Mouse (Mus musculus): ENCODE measurements at regions not wholly inside any gene's neighbourhood (a gene's known extent, or its start where the extent isn't known, plus 50 kb on each side); places are given as distances from the start of the nearest gene placed in this dataset.

GRCm38 (mm10) chr11:20908471-20908870, 77.6 kb upstream of the Lgalsl start:
- Histone ChIP-seq H3K9me3 (replicated peaks) (no peaks in the 10 kb centered on the region), H3K4me3 (replicated peaks) (no peak overlapping the region), H3K4me2 (no peak overlapping the region), H3K27me3 (no peaks in the 10 kb centered on the region), H3K9ac (no peak overlapping the region), H3K4me1 (peaks cover under 1% of the 10 kb centered on the region; the same call in 1 of the 2 replicates), H3K36me3 (no peaks in the 10 kb centered on the region), H3K27ac (no peak overlapping the region)
- ATAC-seq (replicated peaks; ENCODE audit: low FRiP score): no peak
- WGBS: 79% methylated on average over 4 of the region's 4 CpGs

DNA sequence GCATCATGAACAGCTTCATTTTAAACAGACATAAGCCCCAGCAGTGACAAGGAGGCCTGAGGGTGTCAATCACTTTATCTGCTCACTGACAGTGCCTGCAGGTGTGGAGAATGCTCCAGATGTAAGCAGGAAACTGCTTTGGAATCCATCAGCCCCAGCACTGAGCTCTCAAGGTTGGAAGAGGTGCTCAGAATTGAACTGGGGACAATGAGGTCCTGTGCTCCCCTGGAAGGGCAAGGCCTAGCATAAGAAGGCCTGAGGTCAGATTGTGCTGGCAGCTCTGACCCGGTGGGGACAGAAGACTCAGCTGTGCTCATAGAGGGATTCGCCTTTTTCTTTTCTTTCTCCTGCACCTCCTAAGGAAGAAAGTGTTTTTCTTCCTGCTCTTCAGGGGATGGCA, 82.2 kb upstream of the Lgalsl start:
- 80% methylated on average over 2 of the region's 2 CpGs for WGBS
- no peak overlapping the region for H3K4me3 ChIP-seq (replicated peaks)
- H3K9ac ChIP-seq: no peak overlapping the region
- no peaks in the 10 kb centered on the region for H3K9me3 ChIP-seq (replicated peaks)
- H3K27me3 ChIP-seq: no peaks in the 10 kb centered on the region
- ATAC-seq (replicated peaks; ENCODE audit: low FRiP score): no peak
- H3K4me1 ChIP-seq: peaks cover 42% of the 10 kb centered on the region
- no peaks in the 10 kb centered on the region for H3K36me3 ChIP-seq
- H3K4me2 ChIP-seq: no peak overlapping the region
- H3K27ac ChIP-seq: no peak overlapping the region

DNA sequence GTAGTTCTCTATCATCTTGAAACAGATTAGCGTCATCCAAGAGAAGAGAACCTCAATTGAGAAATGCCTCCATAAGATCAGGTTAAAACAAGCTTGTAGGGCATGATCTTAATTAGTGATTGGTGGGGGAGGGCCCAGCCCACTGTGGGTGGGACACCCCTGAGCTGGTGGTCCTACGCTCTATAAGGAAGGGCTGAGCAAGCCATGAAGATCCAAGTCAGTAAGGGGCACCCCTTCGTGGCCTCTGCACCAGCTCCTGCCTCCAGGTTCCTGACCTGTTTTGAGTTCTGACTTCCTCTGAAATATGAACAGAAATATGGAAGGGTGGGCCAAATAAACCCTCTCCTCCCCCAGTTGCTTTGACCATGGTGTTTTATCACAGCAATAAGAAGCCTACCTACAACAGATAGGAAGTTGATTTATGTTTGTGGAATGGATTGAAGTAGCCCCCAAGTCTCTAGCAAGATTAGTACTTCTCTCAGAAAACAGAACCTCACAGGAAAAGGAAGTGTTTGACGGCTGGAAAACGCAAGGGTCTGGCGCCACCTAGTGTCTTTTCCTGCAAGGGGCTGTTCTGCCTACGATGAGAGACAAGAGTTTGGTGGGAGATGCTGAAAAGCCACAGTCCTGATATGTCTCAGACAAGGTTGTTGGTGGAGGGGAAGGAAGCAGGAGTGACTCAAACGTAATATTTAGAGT, 82.9 kb upstream of the Lgalsl start:
- H3K27ac ChIP-seq: no peak overlapping the region; the same call in 1 of the 2 replicates
- no peak overlapping the region for H3K9ac ChIP-seq
- H3K4me2 ChIP-seq: no peak overlapping the region
- no peak overlapping the region for H3K4me3 ChIP-seq (replicated peaks)
- H3K9me3 ChIP-seq (replicated peaks): no peaks in the 10 kb centered on the region
- 24% methylated on average over 8 of the region's 8 CpGs for WGBS
- H3K36me3 ChIP-seq: no peaks in the 10 kb centered on the region
- H3K27me3 ChIP-seq: no peaks in the 10 kb centered on the region
- peak; percentile 30; the same call in 1 of the 2 replicates for ATAC-seq (replicated peaks; ENCODE audit: low FRiP score)
- peaks cover 45% of the 10 kb centered on the region for H3K4me1 ChIP-seq

DNA sequence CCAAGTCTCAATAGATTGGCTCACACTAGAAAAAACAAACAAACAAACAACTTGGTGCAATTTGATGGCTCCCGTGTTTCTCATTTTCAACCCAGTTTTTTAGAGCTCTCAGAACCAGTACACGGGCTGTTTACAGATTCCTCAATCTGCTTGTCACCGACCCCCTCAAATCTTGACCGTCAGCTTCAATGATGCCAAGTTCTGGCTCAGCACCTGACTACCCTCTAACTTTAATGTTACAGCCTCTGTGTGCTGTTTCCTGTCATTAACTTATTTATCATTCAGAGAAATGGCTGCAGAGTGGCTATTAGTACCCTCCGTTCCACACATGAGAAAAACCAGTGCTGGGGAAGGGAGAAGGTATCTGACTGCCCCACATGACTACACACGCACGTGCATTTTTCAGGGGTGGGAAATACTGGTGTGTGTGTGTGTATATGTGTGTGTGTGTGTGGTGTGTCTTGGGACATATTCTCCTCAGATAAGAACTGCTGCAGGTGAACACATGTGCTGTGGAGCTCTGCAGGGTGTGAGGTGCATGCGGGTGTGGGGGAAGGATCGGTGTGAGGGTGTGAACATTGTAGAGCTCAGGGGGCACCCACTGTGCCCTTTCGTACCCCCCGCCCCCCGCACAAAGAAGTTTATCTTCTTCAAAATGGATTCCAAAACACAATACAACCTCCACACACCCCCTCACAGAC, 83.6 kb upstream of the Lgalsl start:
- Histone ChIP-seq H3K4me2 (0 out of 2 replicates have a peak overlapping the region, but pooled peaks have one; percentile 7), H3K9ac (no peak overlapping the region), H3K9me3 (replicated peaks) (no peaks in the 10 kb centered on the region), H3K27ac (peak overlapping the region; percentile 88), H3K27me3 (no peaks in the 10 kb centered on the region), H3K36me3 (no peaks in the 10 kb centered on the region), H3K4me1 (peaks cover 45% of the 10 kb centered on the region), H3K4me3 (replicated peaks) (no peak overlapping the region)
- ATAC-seq (replicated peaks; ENCODE audit: low FRiP score): 0 out of 2 replicates have a peak, but pooled peaks have one; percentile 7
- WGBS: 50% methylated on average over 12 of the region's 12 CpGs

DNA sequence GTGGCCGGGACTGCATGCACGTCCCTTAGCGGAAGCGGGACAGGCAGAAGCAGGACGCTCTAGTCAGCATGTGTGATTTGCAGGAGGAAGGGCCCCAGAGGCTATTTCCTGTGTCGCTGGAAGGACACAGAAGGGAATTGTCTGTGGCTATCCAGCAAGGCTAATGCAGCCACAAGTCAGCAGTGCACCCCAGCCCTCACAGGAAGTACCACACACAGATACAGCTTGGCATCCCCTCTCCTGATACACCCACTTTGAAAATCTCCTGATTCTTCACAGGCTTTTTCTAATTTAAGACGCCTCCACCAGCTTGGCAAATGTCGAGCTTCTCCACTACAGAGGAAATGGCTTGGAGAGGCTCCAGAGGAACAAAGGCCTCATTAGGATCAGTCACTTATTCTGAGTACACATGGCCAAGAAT, 84.3 kb upstream of the Lgalsl start:
- Histone ChIP-seq H3K36me3 (no peaks in the 10 kb centered on the region), H3K4me3 (replicated peaks) (no peak overlapping the region), H3K27me3 (no peaks in the 10 kb centered on the region), H3K9ac (no peak overlapping the region), H3K27ac (peak overlapping the region; percentile 88), H3K9me3 (replicated peaks) (no peaks in the 10 kb centered on the region), H3K4me2 (0 out of 2 replicates have a peak overlapping the region, but pooled peaks have one; percentile 7), H3K4me1 (peaks cover 45% of the 10 kb centered on the region)
- WGBS: 15% methylated on average over 8 of the region's 8 CpGs
- ATAC-seq (replicated peaks; ENCODE audit: low FRiP score): peak; percentile 66

GRCm38 (mm10) chr11:20915687-20916432, 85.0 kb upstream of the Lgalsl start:
- H3K27ac ChIP-seq: peak overlapping the region; percentile 88
- H3K4me1 ChIP-seq: peaks cover 45% of the 10 kb centered on the region
- H3K36me3 ChIP-seq: no peaks in the 10 kb centered on the region
- H3K4me2 ChIP-seq: no peak overlapping the region
- H3K9ac ChIP-seq: no peak overlapping the region
- H3K27me3 ChIP-seq: no peaks in the 10 kb centered on the region
- 47% methylated on average over 7 of the region's 7 CpGs for WGBS
- H3K9me3 ChIP-seq (replicated peaks): no peaks in the 10 kb centered on the region
- no peak for ATAC-seq (replicated peaks; ENCODE audit: low FRiP score)
- H3K4me3 ChIP-seq (replicated peaks): no peak overlapping the region

- H3K9me3 ChIP-seq (replicated peaks): no peaks in the 10 kb centered on the region
- H3K27ac ChIP-seq: peak overlapping the region; percentile 88
- H3K9ac ChIP-seq: no peak overlapping the region
- peaks cover 45% of the 10 kb centered on the region for H3K4me1 ChIP-seq
- no peaks in the 10 kb centered on the region for H3K27me3 ChIP-seq
- WGBS: 43% methylated on average over 6 of the region's 6 CpGs
- H3K4me3 ChIP-seq (replicated peaks): no peak overlapping the region
- H3K36me3 ChIP-seq: no peaks in the 10 kb centered on the region
- no peak overlapping the region for H3K4me2 ChIP-seq
- ATAC-seq (replicated peaks; ENCODE audit: low FRiP score): peak; percentile 44; the same call in 1 of the 2 replicates
Measured at GRCm38 (mm10) chr11:20916473-20916911, 85.6 kb upstream of the Lgalsl start.

DNA sequence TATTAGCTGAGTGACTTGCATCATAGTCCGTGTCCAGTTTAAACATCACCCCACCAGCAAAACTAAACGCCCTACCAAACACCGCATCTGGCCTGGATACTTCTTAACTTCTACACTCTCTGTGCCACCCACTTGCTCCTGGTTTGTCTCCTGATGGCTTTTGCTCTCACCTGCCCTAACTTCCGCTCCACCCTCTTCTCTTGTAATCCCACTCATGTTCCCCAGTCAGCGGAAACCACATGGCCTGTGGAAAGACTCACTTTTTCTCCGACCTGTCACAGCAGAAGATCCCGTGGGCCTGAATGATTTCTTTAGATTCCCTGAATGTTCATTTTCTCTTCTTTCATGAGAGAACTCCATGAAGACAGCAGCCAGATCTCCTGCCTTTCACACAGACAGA, 86.1 kb upstream of the Lgalsl start:
- Histone ChIP-seq H3K4me1 (peaks cover 48% of the 10 kb centered on the region), H3K4me2 (no peak overlapping the region), H3K9me3 (replicated peaks) (no peaks in the 10 kb centered on the region), H3K9ac (no peak overlapping the region), H3K36me3 (no peaks in the 10 kb centered on the region), H3K27ac (no peak overlapping the region), H3K4me3 (replicated peaks) (no peak overlapping the region), H3K27me3 (no peaks in the 10 kb centered on the region)
- WGBS: 82% methylated on average over 7 of the region's 7 CpGs
- ATAC-seq (replicated peaks; ENCODE audit: low FRiP score): no peak

DNA sequence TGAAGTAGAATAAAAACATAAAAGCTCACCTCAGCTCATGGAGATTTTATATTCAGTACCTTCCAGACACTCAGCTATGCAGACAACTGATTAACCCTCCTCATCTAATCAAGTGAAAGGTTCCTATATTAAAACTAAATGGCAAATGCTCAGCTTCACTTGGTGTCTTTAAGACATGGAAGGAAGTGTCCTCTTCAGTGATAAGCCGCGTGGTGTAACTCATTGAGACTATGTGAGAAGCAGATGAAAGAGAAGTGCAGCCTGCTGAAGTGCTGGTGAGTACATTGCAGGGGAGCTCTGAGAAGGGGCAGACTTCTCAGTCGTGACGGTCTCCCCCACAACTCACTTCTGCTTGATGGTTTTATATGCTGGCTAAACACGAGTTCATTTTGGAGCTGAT, 86.6 kb upstream of the Lgalsl start:
- 23% methylated on average over 5 of the region's 5 CpGs for WGBS
- H3K27me3 ChIP-seq: no peaks in the 10 kb centered on the region
- H3K36me3 ChIP-seq: no peaks in the 10 kb centered on the region
- H3K4me3 ChIP-seq (replicated peaks): no peak overlapping the region
- peaks cover 53% of the 10 kb centered on the region for H3K4me1 ChIP-seq
- no peak for ATAC-seq (replicated peaks; ENCODE audit: low FRiP score)
- H3K9ac ChIP-seq: no peak overlapping the region
- no peak overlapping the region for H3K4me2 ChIP-seq
- 0 out of 2 replicates have a peak overlapping the region, but pooled peaks have one; percentile 37 for H3K27ac ChIP-seq
- no peaks in the 10 kb centered on the region for H3K9me3 ChIP-seq (replicated peaks)

DNA sequence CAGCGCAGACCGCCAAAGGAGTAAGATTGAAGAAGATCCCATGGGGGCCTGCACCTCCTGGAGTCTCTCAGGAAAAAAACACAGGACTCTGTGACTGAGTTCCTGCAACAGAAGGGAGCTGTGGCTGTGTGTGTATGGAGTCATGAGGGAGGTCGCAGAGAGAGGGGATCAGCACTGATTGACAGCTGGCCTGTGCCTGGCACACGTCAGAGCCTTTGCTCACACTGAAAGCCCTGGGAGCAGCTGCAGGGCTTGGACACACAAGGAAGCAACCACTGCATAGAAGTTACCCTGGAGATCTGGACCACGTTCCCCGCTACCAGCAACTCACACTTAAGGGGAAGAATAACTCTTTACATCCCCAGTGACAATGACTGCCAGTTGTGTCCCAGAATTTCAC, 92.3 kb upstream of the Lgalsl start:
- Histone ChIP-seq H3K9me3 (replicated peaks) (no peaks in the 10 kb centered on the region), H3K4me3 (replicated peaks) (no peak overlapping the region), H3K27ac (peak overlapping the region; percentile 1; the same call in 1 of the 2 replicates), H3K4me1 (peaks cover 21% of the 10 kb centered on the region), H3K4me2 (no peak overlapping the region), H3K9ac (no peak overlapping the region), H3K36me3 (no peaks in the 10 kb centered on the region), H3K27me3 (no peaks in the 10 kb centered on the region)
- 63% methylated on average over 6 of the region's 6 CpGs for WGBS
- ATAC-seq (replicated peaks; ENCODE audit: low FRiP score): no peak

DNA sequence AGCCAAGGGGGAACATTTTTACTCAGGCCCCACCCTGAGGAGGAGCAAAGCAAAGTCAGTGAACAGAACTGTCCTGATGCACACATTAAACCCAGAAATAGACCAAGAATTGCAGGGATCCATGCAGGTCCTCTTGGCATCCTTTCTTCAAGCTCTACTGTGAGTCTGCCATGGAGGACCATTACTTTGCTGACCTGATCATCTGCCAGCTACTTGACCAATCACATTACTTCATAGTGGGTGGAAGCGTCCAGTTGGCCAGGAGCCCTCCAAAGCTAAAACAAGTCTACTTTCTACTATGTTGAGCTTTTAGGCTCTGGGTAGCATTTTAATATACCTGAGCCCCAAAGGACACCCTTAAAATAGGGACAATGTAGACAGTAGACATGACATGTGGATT, 98.6 kb upstream of the Lgalsl start:
- Histone ChIP-seq H3K4me2 (no peak overlapping the region), H3K27me3 (no peaks in the 10 kb centered on the region), H3K9ac (no peak overlapping the region), H3K4me3 (replicated peaks) (no peak overlapping the region), H3K36me3 (no peaks in the 10 kb centered on the region), H3K9me3 (replicated peaks) (no peaks in the 10 kb centered on the region), H3K4me1 (peaks cover 6% of the 10 kb centered on the region; the same call in 1 of the 2 replicates), H3K27ac (no peak overlapping the region)
- WGBS: 96% methylated on average over 1 of the region's 1 CpGs
- no peak for ATAC-seq (replicated peaks; ENCODE audit: low FRiP score)

GRCm38 (mm10) chr11:20930045-20930444, 99.2 kb upstream of the Lgalsl start:
- WGBS: 62% methylated on average over 2 of the region's 2 CpGs
- Histone ChIP-seq H3K27me3 (no peaks in the 10 kb centered on the region), H3K9me3 (replicated peaks) (no peaks in the 10 kb centered on the region), H3K9ac (no peak overlapping the region), H3K4me3 (replicated peaks) (no peak overlapping the region), H3K27ac (no peak overlapping the region), H3K36me3 (no peaks in the 10 kb centered on the region), H3K4me2 (no peak overlapping the region), H3K4me1 (peaks cover 12% of the 10 kb centered on the region)
- no peak for ATAC-seq (replicated peaks; ENCODE audit: low FRiP score)
